Mouse (Mus musculus) lung, embryonic 16.5 days (tissue): ENCODE measurements around the gene Supt6. TPM values are rescaled to one million over a fixed set of nuclear protein-coding genes. Genes with fewer than 3 reads are reported as not detected.

Experiments
- ATAC-seq: fragments of 200-750 bp; cut with Nextera tagmentation; 2 replicates; pipeline ENCODE4 v1.8.0; 2017; ENCODE audit warnings: low read depth, mild to moderate bottlenecking, moderate library complexity
- H3K27ac ChIP-seq: fragments of 300-500 bp; sonication (generic); 2 replicates; pipeline ENCODE4 v1.5.1; 2014; ENCODE audit warnings: mild to moderate bottlenecking, control low read depth, low read length
- H3K27me3 ChIP-seq: fragments of 300-500 bp; sonication (generic); 2 replicates; pipeline ENCODE4 v1.6.1; 2014; ENCODE audit warnings: low read depth, low read length, mixed read lengths; ENCODE audit not compliant: control insufficient read depth, insufficient read depth
- H3K36me3 ChIP-seq: fragments of 300-500 bp; sonication (generic); 2 replicates; pipeline ENCODE4 v1.6.1; 2014; ENCODE audit warnings: low read length; ENCODE audit not compliant: control insufficient read depth, insufficient read depth
- H3K4me1 ChIP-seq: fragments of 300-500 bp; sonication (generic); replicated peaks from 2 replicates; pipeline ENCODE4 v1.6.1; 2014; ENCODE audit warnings: low read length, mixed read lengths; ENCODE audit not compliant: control insufficient read depth, insufficient read depth
- H3K4me2 ChIP-seq: fragments of 300-500 bp; sonication (generic); 2 replicates; pipeline ENCODE4 v1.6.1; 2014; ENCODE audit warnings: low read depth, low read length, control low read depth
- H3K4me3 ChIP-seq: fragments of 300-500 bp; sonication (generic); 2 replicates; pipeline ENCODE4 v1.5.1; 2014; ENCODE audit warnings: mild to moderate bottlenecking, low read length, control low read depth
- H3K9ac ChIP-seq: fragments of 300-500 bp; sonication (generic); 2 replicates; pipeline ENCODE4 v1.6.1; 2014; ENCODE audit warnings: low read length, control low read depth
- H3K9me3 ChIP-seq: fragments of 300-500 bp; sonication (generic); 2 replicates; pipeline ENCODE4 v1.6.1; 2016; ENCODE audit warnings: low read length; ENCODE audit not compliant: control insufficient read depth
- WGBS: fragments of 180-500 bp; shearing (Covaris S2); extraction: QIAGEN DNeasy Blood & Tissue Kit; methylation state at CpG from one replicate; pipeline ENCODE4 v1.1.7; 2014; 5-methylcytosine and 5-hydroxymethylcytosine counted together
- polyA plus RNA-seq: library from polyadenylated mRNA; unstranded; fragments of >200 nt; fragmentation: Nextera tagmentation; extraction: Ambion mirVana; gene quantifications from 2 replicates; pipeline ENCODE4 v1.2.1, GENCODE M21; 2015

Supt6 gene
- polyA plus RNA-seq, 1 experiment from 2014 or later = 26.2 TPM

- Histone ChIP-seq H3K9ac (no peak overlapping the region), H3K27me3 (no peaks in the 10 kb centered on the region), H3K36me3 (no peaks in the 10 kb centered on the region), H3K4me1 (peaks cover 12% of the 10 kb centered on the region), H3K4me2 (no peak overlapping the region), H3K4me3 (no peak overlapping the region), H3K9me3 (no peaks in the 10 kb centered on the region), H3K27ac (no peak overlapping the region)
- no peak for ATAC-seq
- 68% methylated on average over 3 of the region's 3 CpGs for WGBS
Observed at GRCm38 (mm10) chr11:78174506-78174905, 71.3 kb downstream of the Supt6 start.

GRCm38 (mm10) chr11:78172748-78173383 is 72.9 kb downstream of the Supt6 start:
- WGBS = 72% methylated on average over 19 of the region's 19 CpGs
- Histone ChIP-seq H3K36me3 (no peaks in the 10 kb centered on the region), H3K4me3 (no peak overlapping the region), H3K27ac (no peak overlapping the region), H3K4me1 (peaks cover 7% of the 10 kb centered on the region), H3K9me3 (no peaks in the 10 kb centered on the region), H3K27me3 (no peaks in the 10 kb centered on the region), H3K9ac (no peak overlapping the region), H3K4me2 (no peak overlapping the region)
- no peak for ATAC-seq

- Histone ChIP-seq H3K9ac (no peak overlapping the region), H3K9me3 (no peaks in the 10 kb centered on the region)
- 78% methylated on average over 16 of the region's 16 CpGs for WGBS
Observed at GRCm38 (mm10) chr11:78172034-78172747, 73.6 kb downstream of the Supt6 start.

GRCm38 (mm10) chr11:78171328-78171727 is 74.5 kb downstream of the Supt6 start:
- H3K4me1 ChIP-seq = peaks cover 10% of the 10 kb centered on the region
- H3K4me2 ChIP-seq = no peak overlapping the region
- H3K9ac ChIP-seq = no peak overlapping the region
- no peaks in the 10 kb centered on the region for H3K36me3 ChIP-seq
- 71% methylated on average over 4 of the region's 4 CpGs for WGBS
- no peaks in the 10 kb centered on the region for H3K27me3 ChIP-seq
- no peaks in the 10 kb centered on the region for H3K9me3 ChIP-seq
- no peak overlapping the region for H3K4me3 ChIP-seq
- no peak for ATAC-seq
- H3K27ac ChIP-seq = no peak overlapping the region

More at GRCm38 (mm10) chr11:78172034-78172747, 73.6 kb downstream of the Supt6 start:
- Histone ChIP-seq H3K36me3 (no peaks in the 10 kb centered on the region), H3K27ac (no peak overlapping the region), H3K4me3 (no peak overlapping the region), H3K27me3 (no peaks in the 10 kb centered on the region), H3K4me1 (peaks cover 3% of the 10 kb centered on the region), H3K4me2 (no peak overlapping the region)
- no peak for ATAC-seq

DNA sequence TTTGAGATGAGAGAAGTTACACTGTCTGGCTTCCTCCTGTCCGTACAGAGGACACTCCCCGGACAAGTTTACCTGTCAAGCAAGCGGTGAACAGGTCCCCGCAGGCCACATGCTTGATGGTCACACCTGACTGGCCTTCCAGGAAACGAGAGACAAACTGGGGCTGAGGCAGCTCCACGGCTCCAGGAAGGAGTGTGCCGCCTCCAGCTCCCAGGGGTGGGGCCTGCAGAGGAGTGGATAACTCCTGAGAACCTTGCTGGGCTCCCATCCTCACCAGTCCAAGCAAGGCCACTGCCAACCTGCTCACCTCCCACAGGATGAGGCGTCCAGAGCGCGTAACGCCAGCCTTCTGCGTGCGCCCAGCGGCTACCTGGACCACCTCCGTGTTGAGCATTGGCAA is 75.5 kb downstream of the Supt6 start:
- H3K27ac ChIP-seq = no peak overlapping the region
- no peaks in the 10 kb centered on the region for H3K36me3 ChIP-seq
- no peak for ATAC-seq
- no peak overlapping the region for H3K9ac ChIP-seq
- H3K4me2 ChIP-seq = no peak overlapping the region
- no peaks in the 10 kb centered on the region for H3K27me3 ChIP-seq
- no peaks in the 10 kb centered on the region for H3K9me3 ChIP-seq
- H3K4me1 ChIP-seq = peaks cover 17% of the 10 kb centered on the region
- no peak overlapping the region for H3K4me3 ChIP-seq
- 76% methylated on average over 15 of the region's 15 CpGs for whole genome bisulfite sequencing

DNA sequence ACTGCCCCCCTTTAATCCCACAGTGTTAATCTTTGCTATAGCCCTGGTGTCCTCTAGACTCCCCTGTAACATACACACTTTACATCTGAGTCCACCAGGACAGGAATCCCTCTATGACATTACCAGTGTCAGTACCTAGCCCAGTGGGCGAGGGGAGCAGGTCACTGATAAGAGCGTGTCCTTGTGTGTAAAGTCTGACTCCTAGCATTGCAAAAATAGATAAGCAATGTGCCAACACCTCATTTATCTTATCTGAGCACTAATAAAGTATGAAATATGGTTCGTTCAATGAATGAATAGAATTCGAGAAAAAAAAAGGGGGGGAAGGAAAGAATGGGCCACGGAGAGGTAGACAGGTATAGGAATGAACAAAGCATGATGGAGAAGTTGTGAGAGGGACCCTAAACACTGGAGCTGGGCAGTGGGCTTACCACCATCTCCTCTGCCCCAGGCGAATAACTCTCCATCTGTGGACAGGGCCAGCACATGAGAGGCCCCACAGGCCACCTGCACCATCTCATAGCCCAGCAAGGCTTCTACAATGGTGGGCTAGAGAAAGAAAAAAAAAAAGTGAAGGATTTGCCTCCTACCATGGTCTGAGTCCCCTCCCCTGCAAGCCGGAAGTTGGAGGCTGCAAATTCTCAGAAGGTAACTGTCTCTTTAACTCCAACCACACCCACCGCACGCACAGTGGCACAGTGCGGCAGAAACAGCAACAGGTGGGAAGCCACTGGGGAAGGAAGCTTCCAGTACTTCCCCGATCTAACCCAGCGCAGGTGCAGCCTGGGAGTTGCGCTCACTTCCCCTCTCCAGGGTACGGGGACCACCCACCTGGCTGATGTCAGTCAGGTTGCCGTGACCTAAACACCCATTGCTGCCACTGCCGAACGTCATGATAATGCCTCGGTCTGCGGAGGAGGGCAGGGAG is 77.0 kb downstream of the Supt6 start:
- H3K27me3 ChIP-seq = no peaks in the 10 kb centered on the region
- H3K9ac ChIP-seq = no peak overlapping the region
- H3K9me3 ChIP-seq = no peaks in the 10 kb centered on the region
- H3K36me3 ChIP-seq = no peaks in the 10 kb centered on the region
- WGBS = 44% methylated on average over 19 of the region's 19 CpGs
- peaks cover 17% of the 10 kb centered on the region for H3K4me1 ChIP-seq
- ATAC-seq = no peak
- no peak overlapping the region for H3K4me3 ChIP-seq
- no peak overlapping the region for H3K4me2 ChIP-seq
- H3K27ac ChIP-seq = no peak overlapping the region

GRCm38 (mm10) chr11:78167257-78167959 is 78.4 kb downstream of the Supt6 start:
- Histone ChIP-seq H3K9me3 (no peaks in the 10 kb centered on the region), H3K4me3 (no peak overlapping the region), H3K4me1 (peaks cover 26% of the 10 kb centered on the region), H3K27ac (no peak overlapping the region), H3K9ac (no peak overlapping the region), H3K27me3 (no peaks in the 10 kb centered on the region), H3K4me2 (no peak overlapping the region), H3K36me3 (0 out of 2 replicates have a peak, but pooled peaks cover 2% of the 10 kb centered on the region)
- whole genome bisulfite sequencing = 86% methylated on average over 14 of the region's 14 CpGs
- ATAC-seq = no peak

- Histone ChIP-seq H3K4me3 (no peak overlapping the region), H3K27ac (peak overlapping the region; percentile 99), H3K27me3 (no peaks in the 10 kb centered on the region), H3K4me2 (no peak overlapping the region; the same call in 1 of the 2 replicates), H3K9me3 (no peaks in the 10 kb centered on the region), H3K9ac (peak overlapping the region; percentile 24), H3K36me3 (peaks cover 5% of the 10 kb centered on the region), H3K4me1 (peaks cover 33% of the 10 kb centered on the region)
- ATAC-seq = no peak
- 67% methylated on average over 6 of the region's 6 CpGs for WGBS
Observed at GRCm38 (mm10) chr11:78166640-78167039, 79.1 kb downstream of the Supt6 start.
